Mouse (Mus musculus) splenic B cell, adult 2 months (primary cell): ENCODE data around the gene Lhfp.
"Not testable (repeated sequence)": the region's sequence is repeated elsewhere in the genome, so short reads cannot be mapped to it uniquely, and the experiment has no call there.

Experiments
- DNase-seq: peaks from one replicate; pipeline ENCODE4 v3.0.0-alpha.2; 2011; ENCODE audit warnings: low read depth, low spot score
- H3K27me3 ChIP-seq: 2 replicates; pipeline ENCODE4 v1.6.1; 2012; ENCODE audit warnings: mild to moderate bottlenecking, low read length, moderate library complexity, mixed read lengths; ENCODE audit not compliant: control insufficient read depth, poor library complexity, insufficient read depth, severe bottlenecking
- H3K36me3 ChIP-seq: 2 replicates; pipeline ENCODE4 v1.6.1; 2012; ENCODE audit warnings: mild to moderate bottlenecking, low read length, moderate library complexity, mixed read lengths; ENCODE audit not compliant: control insufficient read depth, poor library complexity, insufficient read depth, severe bottlenecking

Lhfp gene

DNA sequence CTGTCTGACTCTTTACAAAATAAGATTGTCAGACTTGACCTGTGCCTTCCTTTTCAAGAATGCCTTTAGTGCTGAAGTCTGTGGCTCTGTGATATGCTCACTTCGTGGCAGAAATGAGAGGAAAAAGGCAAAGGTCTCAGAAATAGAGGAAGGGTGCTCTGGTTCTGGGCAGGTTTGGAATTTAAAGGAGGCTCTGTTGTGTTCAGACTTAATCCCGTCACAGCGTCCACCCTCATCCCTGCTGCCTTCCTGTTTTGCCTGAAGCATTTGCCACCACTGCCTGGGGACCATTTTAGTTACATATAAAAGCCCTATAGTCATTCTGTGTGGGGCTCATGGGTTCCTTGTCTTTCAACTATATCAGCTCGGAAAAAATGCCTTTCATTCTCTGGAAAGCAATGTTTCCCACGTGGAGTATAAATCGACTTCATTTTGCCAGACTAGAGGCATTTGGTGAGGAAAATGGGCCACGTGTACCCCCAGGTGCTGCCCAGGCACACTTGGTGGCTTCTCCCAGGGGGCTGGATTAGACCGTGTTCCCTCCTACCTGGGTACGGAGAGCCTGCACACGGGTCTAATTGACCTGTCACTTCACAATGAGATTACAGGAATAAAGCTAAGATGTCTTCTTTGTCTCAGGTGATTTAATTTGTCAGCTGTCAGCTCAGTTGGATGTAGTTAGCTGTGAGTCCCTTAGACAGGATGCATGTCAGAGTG is 207.0 kb downstream of the Lhfp start:
- DNase-seq = no peak
- H3K27me3 ChIP-seq = no peaks in the 10 kb centered on the region
- no peaks in the 10 kb centered on the region for H3K36me3 ChIP-seq

DNA sequence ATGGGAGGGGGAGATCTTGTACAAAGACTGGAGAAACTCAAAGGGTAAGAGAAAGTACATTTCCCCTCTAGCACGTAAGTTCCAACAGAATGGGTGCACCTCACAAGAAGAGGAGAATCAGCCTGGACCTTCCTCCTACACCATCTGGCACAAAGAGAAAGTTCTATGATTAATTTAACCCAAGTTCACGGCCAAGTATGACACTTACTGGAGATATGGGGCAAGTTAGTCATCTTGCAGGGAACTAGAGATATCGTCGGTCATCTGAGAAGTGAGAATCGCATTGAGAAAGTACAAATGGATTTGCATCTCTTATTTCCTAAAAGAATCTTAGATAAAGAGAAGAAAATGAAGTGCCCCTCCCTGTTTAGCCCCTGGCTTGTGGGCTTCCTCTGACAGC is 211.2 kb downstream of the Lhfp start:
- no peaks in the 10 kb centered on the region for H3K27me3 ChIP-seq
- no peak for DNase-seq
- H3K36me3 ChIP-seq = no peaks in the 10 kb centered on the region

DNA sequence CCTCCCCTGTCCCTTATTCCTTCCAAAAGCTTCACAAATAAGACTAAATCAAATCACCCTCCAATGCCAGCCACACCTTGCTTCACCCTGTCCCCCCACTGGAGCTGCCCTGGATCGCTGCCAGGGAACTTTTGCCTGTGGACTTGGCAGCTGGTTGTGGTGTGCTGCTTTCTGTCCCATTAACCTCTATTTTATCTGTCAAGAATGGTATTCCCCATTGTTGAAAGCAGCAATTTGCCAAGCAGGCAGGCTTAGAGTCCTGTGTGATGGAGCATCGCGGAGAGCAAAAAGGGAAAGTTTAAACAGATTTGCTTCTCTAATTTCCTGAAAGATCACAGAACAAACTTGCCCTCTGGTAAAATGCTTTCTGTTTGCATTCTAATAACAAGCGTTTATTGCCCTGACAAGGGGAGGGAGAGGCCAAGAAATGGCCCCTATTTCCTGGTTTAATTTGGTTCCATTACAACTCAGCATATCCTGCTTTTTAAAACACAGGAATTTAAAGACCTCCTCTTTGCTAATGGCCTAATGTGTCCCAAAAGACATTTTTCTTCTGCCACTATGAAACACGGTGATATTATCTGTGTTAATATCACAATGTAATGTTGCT is 212.0 kb downstream of the Lhfp start:
- H3K27me3 ChIP-seq = no peaks in the 10 kb centered on the region
- DNase-seq = no peak
- no peaks in the 10 kb centered on the region for H3K36me3 ChIP-seq

DNA sequence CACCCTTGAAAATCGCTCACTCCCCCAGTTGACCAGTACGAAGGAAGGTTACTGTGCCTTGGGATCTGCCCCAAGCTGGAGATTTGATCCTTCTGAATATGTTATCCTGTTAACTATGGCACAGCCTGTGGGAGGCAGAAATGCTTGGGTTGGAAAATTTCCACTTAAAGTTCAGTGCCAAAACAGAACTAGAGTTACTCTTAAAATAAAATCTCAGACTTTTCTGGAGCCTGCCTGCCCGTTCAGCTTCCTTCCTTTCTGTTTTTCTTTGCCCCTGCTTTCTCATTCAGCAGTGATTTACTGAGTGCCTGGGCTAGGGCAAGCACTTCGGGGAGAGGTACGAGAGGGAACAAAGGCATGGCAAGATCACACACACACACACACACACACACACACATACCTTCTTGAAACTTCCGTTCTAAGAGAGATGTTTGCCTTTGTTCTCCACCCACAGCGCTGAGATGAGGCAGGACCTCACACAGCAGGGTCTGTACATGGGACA is 217.4 kb downstream of the Lhfp start:
- no peaks in the 10 kb centered on the region for H3K27me3 ChIP-seq
- DNase-seq = peak; percentile 37

DNA sequence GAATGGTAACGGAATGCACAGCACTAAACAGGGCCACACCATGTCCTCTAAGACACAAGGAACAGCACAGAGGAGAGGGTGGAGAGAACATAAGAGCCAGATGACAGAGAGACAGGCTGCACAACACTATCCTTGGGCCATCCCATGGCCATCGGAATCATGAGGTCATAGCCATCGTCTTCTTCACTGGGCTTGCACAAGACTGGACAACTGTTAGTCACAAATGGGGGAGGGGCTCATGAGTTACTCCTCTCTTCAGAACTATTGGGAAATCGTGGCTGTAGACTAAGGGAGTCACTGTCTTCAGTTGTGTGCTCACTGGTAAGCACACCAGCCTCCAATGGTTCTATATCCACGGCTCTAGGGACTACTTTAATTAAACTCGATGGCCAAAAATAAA is 224.8 kb downstream of the Lhfp start:
- no peaks in the 10 kb centered on the region for H3K36me3 ChIP-seq
- no peaks in the 10 kb centered on the region for H3K27me3 ChIP-seq
- no peak for DNase-seq

More for the DNA sequence above, 217.4 kb downstream of the Lhfp start:
- H3K36me3 ChIP-seq = no peaks in the 10 kb centered on the region

DNA sequence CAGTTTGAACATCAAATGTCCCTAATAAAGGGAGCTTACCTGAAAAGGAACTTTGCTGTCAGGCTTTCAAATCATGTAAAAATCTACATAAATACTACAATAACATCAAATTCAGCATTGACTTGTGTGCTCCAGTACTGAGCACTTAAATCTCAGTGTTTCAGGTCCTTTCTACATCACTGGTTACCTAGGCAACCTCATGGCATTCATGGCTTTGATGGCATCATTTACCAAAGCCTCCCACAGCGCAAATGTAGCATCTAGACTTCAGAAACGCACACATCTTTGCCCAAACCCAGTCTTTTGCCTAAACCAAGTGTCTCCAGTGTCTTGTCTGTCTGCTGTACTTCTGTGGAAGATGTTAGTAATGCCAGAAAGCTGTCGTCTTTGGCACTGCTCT is 225.7 kb downstream of the Lhfp start:
- DNase-seq = no peak
- Histone ChIP-seq H3K27me3 (no peaks in the 10 kb centered on the region), H3K36me3 (no peaks in the 10 kb centered on the region)

DNA sequence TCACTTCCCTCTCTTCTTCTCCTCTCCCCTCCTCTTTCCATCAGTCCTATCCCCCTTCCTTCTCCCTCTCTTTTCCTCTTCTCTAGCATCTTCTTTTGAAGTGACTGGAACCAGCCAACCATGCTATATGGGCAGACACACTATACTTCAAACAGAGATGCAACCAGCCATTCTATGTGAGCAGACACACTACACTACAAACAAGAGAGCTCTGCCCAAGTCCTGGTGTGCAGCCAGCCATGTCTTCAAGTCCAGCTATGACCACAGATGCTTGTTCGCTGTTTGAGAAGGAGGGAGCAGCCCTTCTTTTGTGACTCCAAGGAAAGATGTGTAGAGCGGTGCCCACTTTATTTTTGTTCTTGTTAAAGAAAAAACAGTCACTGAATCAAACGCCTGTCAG is 231.9 kb downstream of the Lhfp start:
- H3K27me3 ChIP-seq = no peaks in the 10 kb centered on the region
- DNase-seq = no peak
- no peaks in the 10 kb centered on the region for H3K36me3 ChIP-seq

DNA sequence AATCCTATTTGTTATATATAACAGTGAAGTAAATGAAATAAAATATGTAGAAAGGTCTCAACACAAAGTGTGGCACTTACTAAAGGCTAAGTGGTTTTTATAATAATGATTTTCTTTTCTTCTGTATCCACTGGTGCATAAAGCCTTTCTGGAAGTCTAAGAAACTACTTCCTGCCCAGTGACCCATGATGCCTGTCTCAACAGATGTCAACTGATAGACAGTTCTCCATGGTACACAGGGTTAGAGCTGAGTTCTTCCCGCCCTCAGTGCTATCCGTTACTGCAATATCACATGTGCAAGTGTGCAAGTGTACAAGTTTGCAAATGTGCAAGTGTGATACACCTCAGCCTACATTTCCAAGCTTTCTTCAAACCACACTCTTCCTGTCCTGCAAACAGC is 236.7 kb downstream of the Lhfp start:
- Histone ChIP-seq H3K27me3 (no peaks in the 10 kb centered on the region), H3K36me3 (no peaks in the 10 kb centered on the region)
- DNase-seq = peak; percentile 57

DNA sequence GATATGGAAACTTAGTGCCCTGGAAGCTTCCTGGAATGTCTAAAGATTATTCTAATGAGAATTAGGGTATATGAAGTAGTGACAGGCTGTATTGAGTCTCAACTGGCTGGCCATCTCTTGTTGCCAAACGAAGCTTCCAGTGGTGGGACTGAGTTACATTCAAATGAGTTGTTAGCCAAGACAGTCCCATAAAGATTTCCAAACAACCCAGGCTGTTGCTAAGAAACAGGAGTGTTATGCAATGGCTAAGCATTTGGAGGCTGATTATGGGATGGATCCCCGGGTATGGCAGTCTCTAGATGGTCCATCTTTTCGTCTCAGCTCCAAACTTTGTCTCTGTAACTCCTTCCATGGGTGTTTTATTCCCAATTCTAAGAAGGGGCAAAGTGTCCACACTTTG is 240.7 kb downstream of the Lhfp start:
- H3K36me3 ChIP-seq, H3K27me3 ChIP-seq, DNase-seq: not testable (repeated sequence)

DNA sequence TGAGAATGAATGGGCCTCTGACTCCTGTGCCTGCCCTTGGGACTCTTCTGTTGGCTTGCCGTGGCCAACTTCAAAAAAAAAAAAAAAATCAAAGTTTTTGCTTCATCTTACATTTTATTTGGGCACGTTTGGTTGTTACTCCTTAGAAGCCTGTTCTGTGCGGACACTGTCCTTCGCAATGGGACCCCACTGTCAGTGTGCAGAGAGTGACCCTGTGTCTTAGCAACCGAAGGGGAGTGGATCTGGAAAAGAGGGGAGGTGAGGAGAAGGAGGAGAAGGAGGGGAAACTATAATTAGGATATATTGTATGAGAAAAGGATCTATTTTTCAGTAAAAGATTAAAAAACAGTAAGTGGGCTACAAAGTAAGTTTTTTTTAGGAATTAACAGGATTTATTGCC is 242.7 kb downstream of the Lhfp start:
- Histone ChIP-seq H3K36me3 (no peaks in the 10 kb centered on the region), H3K27me3 (no peaks in the 10 kb centered on the region)
- DNase-seq = no peak

DNA sequence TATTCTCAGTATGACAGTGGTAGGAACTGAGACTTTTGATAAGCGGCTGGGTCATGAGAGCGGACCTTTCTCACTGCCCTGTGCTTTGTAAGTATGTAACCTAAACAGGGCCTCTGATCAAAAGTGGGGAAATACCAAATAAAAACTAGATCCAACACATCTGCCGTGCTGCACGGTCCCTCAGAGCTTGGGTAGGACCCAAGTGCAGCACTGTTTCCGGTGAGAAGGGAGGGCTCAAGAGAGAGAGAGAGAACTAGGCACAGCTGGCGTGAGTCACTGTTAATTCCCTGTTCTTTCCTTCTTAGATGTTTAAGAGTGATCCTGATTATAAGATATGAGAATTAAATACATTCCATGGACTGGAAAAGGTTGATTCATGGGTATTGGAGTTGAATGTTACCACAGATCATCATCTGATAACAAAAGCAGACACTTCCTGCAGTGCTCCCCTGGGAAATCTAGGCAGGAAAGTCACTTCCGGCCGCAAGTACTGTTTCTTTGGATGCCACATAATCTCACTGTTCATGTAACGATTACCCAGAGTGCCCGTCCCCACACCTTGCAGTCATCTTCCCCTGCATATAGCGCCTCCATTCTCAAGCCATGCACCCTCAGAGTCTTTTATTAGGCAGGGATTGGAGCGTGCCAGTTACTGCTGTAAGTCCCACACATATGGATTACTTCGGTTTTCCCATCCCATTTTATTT is 243.3 kb downstream of the Lhfp start:
- Histone ChIP-seq H3K27me3 (no peaks in the 10 kb centered on the region), H3K36me3 (no peaks in the 10 kb centered on the region)
- DNase-seq = peak; percentile 61

DNA sequence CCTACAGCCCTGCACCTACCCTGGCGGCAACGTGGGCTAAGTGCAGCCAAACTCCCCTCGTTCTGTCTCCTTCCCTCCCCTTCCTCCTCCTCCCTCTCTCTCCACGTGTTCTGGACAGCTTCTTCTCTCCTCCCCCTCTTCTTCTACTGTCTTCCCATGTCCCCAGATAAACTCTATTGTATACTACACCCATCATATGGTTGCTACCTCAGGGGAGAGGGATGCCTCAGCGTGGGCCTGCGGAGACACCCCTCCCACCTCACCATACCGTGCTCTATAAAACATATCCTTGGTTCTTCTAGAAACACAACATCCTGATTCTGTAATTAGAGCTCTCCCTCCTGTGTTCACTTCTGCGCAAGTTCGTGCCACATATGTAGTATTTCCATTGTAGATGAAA is 247.3 kb downstream of the Lhfp start:
- Histone ChIP-seq H3K27me3 (no peaks in the 10 kb centered on the region), H3K36me3 (no peaks in the 10 kb centered on the region)
- DNase-seq = no peak

DNA sequence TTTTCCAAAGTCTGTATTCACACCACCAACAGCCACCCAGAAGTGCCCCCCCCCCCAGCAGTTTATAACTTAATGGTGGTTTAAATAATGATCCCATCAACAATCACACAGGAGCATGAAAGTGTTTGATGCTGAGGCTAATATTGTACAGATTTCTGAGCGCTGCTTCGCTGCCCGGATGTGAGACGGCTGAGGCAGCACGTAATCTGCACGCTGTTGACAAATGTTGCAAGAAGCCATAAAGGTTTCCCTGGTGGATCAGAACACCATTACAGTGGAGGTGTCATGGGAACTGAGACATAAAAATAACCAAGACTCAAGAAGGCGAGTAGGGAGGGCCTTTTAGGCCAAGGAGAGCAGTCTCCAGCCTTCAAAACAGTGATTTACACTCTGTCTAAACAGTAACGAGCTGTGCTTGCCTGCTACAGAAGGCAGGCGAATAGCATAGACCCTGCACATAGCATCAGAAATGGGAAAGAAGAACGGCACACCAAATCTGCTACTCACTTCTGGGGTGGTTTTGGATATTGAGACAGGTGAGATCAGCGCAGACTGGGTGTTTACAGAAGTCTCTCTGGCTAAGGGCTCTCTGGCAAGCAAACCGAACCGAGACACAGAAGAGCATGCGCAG is 248.4 kb downstream of the Lhfp start:
- H3K36me3 ChIP-seq = no peaks in the 10 kb centered on the region
- no peaks in the 10 kb centered on the region for H3K27me3 ChIP-seq
- no peak for DNase-seq

DNA sequence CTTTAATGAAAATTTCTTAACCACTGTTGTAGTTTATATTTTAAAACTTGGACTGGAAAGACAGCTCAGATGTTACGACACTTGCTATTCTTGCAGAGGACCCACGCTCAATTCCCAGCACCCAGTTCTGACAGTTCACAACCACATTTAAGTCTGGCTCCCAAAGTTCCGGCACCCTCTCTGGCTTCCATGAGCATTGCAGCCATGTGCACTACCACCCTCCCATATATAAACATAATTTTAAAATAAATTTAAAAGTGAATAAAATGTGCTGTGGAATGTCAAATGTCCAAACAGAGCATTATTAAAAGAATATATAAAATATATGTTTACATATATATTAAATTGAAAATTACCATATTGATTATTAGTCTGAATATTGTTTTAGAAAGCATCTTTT is 249.9 kb downstream of the Lhfp start:
- H3K27me3 ChIP-seq = no peaks in the 10 kb centered on the region
- DNase-seq = no peak
- H3K36me3 ChIP-seq = no peaks in the 10 kb centered on the region

DNA sequence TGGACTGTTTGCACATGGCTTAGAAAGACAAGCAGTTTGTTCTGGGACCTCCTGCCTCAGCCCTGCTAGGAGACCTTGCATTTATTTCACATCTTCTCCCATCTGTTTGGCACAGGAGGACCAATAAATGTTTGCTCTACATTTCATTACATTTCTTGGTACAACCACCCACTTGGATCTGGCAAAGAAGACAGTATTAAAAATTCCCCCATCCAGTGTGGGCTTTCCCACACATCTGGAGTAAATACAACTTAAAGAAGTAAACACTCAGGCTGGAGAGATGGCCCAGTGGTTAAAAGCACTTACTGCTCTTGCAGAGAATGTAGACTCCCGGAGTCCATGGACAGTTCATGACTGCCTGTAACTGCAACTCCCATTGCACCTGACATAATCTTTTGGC is 250.6 kb downstream of the Lhfp start:
- no peaks in the 10 kb centered on the region for H3K36me3 ChIP-seq
- no peaks in the 10 kb centered on the region for H3K27me3 ChIP-seq
- no peak for DNase-seq
